Mouse (Mus musculus) intestine, embryonic 16.5 days (tissue): ENCODE results near the gene Lin52. TPM values are rescaled to one million over a fixed set of nuclear protein-coding genes. Genes with fewer than 3 reads are reported as not detected.

Experiments
- ATAC-seq: fragments of 200-750 bp; cut with Nextera tagmentation; 2 replicates; pipeline ENCODE4 v1.8.0; 2017; ENCODE audit warnings: moderate TSS enrichment, moderate library complexity
- H3K27ac ChIP-seq: fragments of 300-500 bp; sonication (generic); 2 replicates; pipeline ENCODE4 v1.5.1; 2014; ENCODE audit warnings: mild to moderate bottlenecking, low read length
- H3K27me3 ChIP-seq: fragments of 300-500 bp; sonication (generic); replicated peaks from 2 replicates; pipeline ENCODE4 v1.6.1; 2014; ENCODE audit warnings: low read length, control low read depth, mixed read lengths; ENCODE audit not compliant: control insufficient read depth, insufficient read depth
- H3K36me3 ChIP-seq: fragments of 300-500 bp; sonication (generic); 2 replicates; pipeline ENCODE4 v1.6.1; 2014; ENCODE audit warnings: low read length, control low read depth; ENCODE audit not compliant: control insufficient read depth, insufficient read depth
- H3K4me1 ChIP-seq: fragments of 300-500 bp; sonication (generic); 2 replicates; pipeline ENCODE4 v1.6.1; 2014; ENCODE audit warnings: low read length, control low read depth, mixed read lengths; ENCODE audit not compliant: control insufficient read depth, insufficient read depth
- H3K4me2 ChIP-seq: fragments of 300-500 bp; sonication (generic); 2 replicates; pipeline ENCODE4 v1.6.1; 2014; ENCODE audit warnings: low read depth, low read length, control low read depth
- H3K4me3 ChIP-seq: fragments of 300-500 bp; sonication (generic); 2 replicates; pipeline ENCODE4 v1.5.1; 2014; ENCODE audit warnings: mild to moderate bottlenecking, low read length
- H3K9ac ChIP-seq: fragments of 300-500 bp; sonication (generic); 2 replicates; pipeline ENCODE4 v1.6.1; 2014; ENCODE audit warnings: low read depth, low read length
- H3K9me3 ChIP-seq: fragments of 300-500 bp; sonication (generic); 2 replicates; pipeline ENCODE4 v1.6.1; 2016; ENCODE audit warnings: low read length, control low read depth; ENCODE audit not compliant: control insufficient read depth
- WGBS: fragments of 180-500 bp; shearing (Covaris S2); extraction: QIAGEN DNeasy Blood & Tissue Kit; methylation state at CpG from one replicate; pipeline ENCODE4 v1.1.7; 2014; 5-methylcytosine and 5-hydroxymethylcytosine counted together
- polyA plus RNA-seq: library from polyadenylated mRNA; unstranded; fragments of >200 nt; fragmentation: Nextera tagmentation; extraction: Ambion mirVana; gene quantifications from 2 replicates; pipeline ENCODE4 v1.2.1, GENCODE M21; 2015

Gene Lin52
- polyA plus RNA-seq, 1 experiment from 2014 or later = 14.7 TPM

DNA sequence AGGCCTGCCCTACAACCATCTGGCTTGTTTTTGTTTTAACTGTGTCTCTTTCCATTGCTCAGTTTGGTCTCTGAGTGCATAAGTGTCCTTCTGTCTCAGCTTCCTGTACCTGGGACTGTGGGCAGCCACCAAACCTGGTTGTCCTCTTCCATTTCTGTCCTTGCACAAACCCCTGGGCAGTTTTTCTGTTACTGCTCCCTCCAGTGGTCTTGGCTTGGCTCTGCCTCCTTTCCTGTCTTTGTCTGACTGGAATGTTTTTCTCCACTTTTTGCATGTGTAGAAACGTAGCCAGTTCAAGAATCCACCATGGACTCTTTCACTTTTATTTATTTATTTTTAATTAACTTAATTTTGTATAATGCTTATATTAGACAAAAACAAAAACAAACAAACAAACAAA is 8.6 kb downstream of the Lin52 start:
- H3K4me3 ChIP-seq = no peak overlapping the region
- H3K4me2 ChIP-seq = no peak overlapping the region
- no peaks in the 10 kb centered on the region for H3K4me1 ChIP-seq
- no peaks in the 10 kb centered on the region for H3K9me3 ChIP-seq
- H3K36me3 ChIP-seq = peaks cover 7% of the 10 kb centered on the region; the same call in 1 of the 2 replicates
- H3K9ac ChIP-seq = no peak overlapping the region
- no peak for ATAC-seq
- 65% methylated on average over 1 of the region's 1 CpGs for WGBS
- no peaks in the 10 kb centered on the region for H3K27me3 ChIP-seq
- no peak overlapping the region for H3K27ac ChIP-seq

- H3K4me1 ChIP-seq = no peaks in the 10 kb centered on the region
- peaks cover 7% of the 10 kb centered on the region; the same call in 1 of the 2 replicates for H3K36me3 ChIP-seq
- 92% methylated on average over 5 of the region's 5 CpGs for WGBS
Measured at GRCm38 (mm10) chr12:84461416-84461815, 10.2 kb downstream of the Lin52 start.

GRCm38 (mm10) chr12:84462856-84463255 is 11.6 kb downstream of the Lin52 start:
- H3K9ac ChIP-seq = no peak overlapping the region
- 92% methylated on average over 3 of the region's 3 CpGs for WGBS
- no peak overlapping the region for H3K27ac ChIP-seq
- no peaks in the 10 kb centered on the region for H3K27me3 ChIP-seq
- no peak for ATAC-seq
- H3K4me3 ChIP-seq = no peak overlapping the region
- H3K9me3 ChIP-seq = no peaks in the 10 kb centered on the region
- no peaks in the 10 kb centered on the region for H3K4me1 ChIP-seq
- no peak overlapping the region for H3K4me2 ChIP-seq
- peaks cover 7% of the 10 kb centered on the region; the same call in 1 of the 2 replicates for H3K36me3 ChIP-seq

More at GRCm38 (mm10) chr12:84461416-84461815, 10.2 kb downstream of the Lin52 start:
- H3K4me3 ChIP-seq = no peak overlapping the region
- H3K4me2 ChIP-seq = no peak overlapping the region
- no peak overlapping the region for H3K27ac ChIP-seq
- H3K27me3 ChIP-seq = no peaks in the 10 kb centered on the region
- H3K9me3 ChIP-seq = no peaks in the 10 kb centered on the region
- H3K9ac ChIP-seq = no peak overlapping the region
- ATAC-seq = no peak

DNA sequence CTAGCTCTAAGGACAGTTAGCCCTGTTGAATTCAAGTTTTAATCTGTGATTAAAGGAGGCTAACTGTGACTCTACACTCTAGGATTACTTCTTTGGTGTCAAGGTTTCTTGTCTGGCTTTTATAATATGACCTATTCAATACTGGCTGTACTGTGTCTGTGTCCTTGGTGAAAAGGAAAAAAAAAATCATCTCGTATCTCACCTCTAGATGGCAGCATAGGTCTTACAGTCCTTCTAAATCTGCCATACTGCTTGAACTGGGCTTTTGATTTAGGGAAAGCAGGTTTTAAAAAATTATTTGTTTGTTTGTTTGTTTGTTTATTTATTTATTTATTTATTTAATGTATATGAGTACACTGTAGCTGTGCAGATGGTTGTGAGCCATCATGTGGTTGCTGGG is 17.5 kb downstream of the Lin52 start:
- Histone ChIP-seq H3K4me1 (no peaks in the 10 kb centered on the region), H3K36me3 (no peaks in the 10 kb centered on the region), H3K4me2 (no peak overlapping the region), H3K27me3 (no peaks in the 10 kb centered on the region), H3K9ac (no peak overlapping the region), H3K27ac (no peak overlapping the region), H3K4me3 (no peak overlapping the region), H3K9me3 (no peaks in the 10 kb centered on the region)
- WGBS = 0% methylated on average over 1 of the region's 1 CpGs
- no peak for ATAC-seq

DNA sequence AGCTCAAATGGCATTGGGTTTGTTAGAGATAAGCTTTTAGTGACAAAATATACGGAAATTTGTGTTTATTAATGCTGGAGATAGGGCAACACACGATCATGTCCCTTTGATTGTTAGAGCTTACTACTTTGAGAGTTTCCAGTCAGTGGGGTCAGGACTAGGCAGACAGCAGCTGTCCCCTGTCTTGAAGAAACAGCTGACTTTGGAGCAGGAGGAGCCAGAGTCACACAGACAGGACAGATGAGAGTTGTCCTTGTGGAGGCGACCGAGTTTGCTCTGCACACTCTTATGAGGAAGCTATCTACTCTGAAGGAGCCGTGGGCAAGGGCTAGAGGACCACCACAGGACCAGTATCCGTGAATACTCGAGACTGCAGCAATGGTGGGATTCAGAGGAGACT is 27.7 kb downstream of the Lin52 start:
- Histone ChIP-seq H3K4me2 (no peak overlapping the region), H3K9ac (no peak overlapping the region), H3K27me3 (no peaks in the 10 kb centered on the region), H3K27ac (no peak overlapping the region), H3K36me3 (no peaks in the 10 kb centered on the region), H3K4me3 (no peak overlapping the region), H3K9me3 (no peaks in the 10 kb centered on the region), H3K4me1 (peaks cover 13% of the 10 kb centered on the region)
- 88% methylated on average over 7 of the region's 7 CpGs for WGBS
- ATAC-seq = no peak

DNA sequence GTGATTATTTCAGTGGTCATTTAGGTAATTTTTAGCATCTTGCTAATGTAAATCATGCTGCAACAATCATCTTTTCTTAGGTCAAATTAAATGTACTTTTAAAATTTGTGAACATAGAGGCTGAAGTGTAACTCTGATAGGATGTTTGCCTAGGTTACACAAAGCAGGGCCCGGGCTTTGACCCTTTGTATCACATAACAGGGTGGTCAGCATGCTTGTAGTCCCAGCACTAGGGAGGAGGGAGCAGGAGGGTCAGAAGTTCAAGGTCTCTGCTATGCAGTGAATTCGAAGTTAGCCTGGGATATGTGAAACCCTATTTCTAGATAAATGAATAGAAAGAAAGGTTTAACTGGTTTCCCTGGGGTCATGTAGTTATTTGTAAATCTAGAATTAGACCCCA is 30.0 kb downstream of the Lin52 start:
- H3K4me1 ChIP-seq = peaks cover 13% of the 10 kb centered on the region
- ATAC-seq = no peak
- H3K4me2 ChIP-seq = no peak overlapping the region
- WGBS = 54% methylated on average over 2 of the region's 2 CpGs
- H3K9me3 ChIP-seq = no peaks in the 10 kb centered on the region
- H3K27me3 ChIP-seq = no peaks in the 10 kb centered on the region
- no peaks in the 10 kb centered on the region for H3K36me3 ChIP-seq
- no peak overlapping the region for H3K27ac ChIP-seq
- H3K4me3 ChIP-seq = no peak overlapping the region
- no peak overlapping the region for H3K9ac ChIP-seq

DNA sequence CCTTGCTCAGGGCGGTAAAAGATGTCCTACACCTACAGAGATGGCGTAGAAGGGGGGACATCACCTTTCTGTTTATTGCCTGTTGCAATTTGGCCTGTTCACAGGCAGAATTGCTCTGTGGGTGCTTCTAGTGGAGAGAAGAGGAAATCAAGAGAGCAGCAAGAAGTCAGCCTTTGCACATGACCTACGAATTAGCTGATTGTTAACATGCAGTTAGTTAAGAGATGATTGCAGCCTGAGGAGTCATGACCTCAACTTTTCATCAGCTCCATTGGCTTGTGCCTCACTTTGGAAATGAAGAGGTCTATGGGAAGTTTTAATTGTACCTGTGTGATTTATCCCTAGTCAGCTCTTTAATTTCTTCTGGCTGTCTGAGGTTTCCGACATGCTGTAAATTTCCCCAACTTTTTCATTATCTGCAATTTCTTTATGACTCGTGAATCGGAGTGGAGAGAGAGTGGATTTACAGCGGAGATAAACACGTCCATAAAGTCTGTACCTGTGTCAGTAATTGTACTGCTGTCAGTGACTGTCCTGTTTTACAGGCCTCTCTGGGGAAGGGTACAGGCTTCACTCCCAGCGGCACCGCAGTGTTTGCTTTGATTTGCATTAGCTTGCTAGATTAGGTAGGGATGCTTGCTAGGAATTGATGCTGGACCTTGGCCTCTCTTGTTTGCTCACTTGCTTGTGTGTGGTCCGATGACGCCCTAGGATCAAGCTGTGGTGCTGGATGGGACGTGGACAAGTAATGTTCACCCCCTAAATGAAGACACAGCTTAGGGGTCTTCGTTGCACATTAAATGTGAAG is 31.8 kb downstream of the Lin52 start:
- Histone ChIP-seq H3K4me2 (peak overlapping the region; percentile 5; the same call in 1 of the 2 replicates), H3K4me3 (no peak overlapping the region), H3K4me1 (peaks cover 19% of the 10 kb centered on the region), H3K27ac (no peak overlapping the region), H3K36me3 (no peaks in the 10 kb centered on the region), H3K27me3 (no peaks in the 10 kb centered on the region), H3K9ac (no peak overlapping the region), H3K9me3 (no peaks in the 10 kb centered on the region)
- peak; percentile 93 for ATAC-seq
- 59% methylated on average over 14 of the region's 14 CpGs for WGBS

DNA sequence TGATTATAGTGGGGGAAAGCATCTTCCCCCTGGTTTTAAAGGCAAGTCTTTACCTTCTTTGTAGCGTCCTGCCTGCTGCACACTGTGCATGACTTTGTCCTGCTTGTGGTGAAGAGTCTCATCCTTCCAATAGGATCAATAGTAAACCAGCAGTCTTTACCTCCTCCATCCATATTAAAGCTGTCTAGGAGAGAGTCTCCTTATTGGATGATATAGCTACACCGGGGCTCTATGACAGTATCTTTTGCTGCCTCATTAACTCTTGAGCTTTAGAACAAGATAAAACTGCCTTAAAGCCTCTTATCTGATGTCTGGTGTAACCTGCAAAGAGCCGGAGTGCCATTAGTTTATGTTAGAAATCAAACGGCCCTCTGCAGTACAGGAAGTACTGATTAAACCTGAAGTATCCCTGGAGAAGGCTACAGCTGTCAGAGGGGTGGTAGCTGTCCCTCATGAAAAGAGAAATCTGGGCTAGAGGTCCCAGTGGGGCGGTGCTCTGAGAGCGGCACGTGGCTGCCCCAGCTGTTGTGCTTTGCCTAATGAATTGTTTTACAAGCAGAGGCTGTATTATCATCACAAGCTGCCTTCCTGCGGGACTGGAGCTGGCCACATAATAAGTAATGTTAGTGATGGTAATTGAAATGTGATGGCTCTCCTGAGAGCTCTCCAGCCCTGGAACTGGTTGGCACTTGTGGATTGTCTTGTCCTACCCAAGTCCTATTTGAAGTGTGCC is 36.3 kb downstream of the Lin52 start:
- no peaks in the 10 kb centered on the region for H3K36me3 ChIP-seq
- no peaks in the 10 kb centered on the region for H3K9me3 ChIP-seq
- no peak overlapping the region for H3K27ac ChIP-seq
- no peaks in the 10 kb centered on the region for H3K27me3 ChIP-seq
- no peak overlapping the region for H3K4me3 ChIP-seq
- H3K4me1 ChIP-seq = peaks cover 18% of the 10 kb centered on the region
- WGBS = 15% methylated on average over 8 of the region's 8 CpGs
- peak; percentile 64 for ATAC-seq
- H3K4me2 ChIP-seq = no peak overlapping the region
- no peak overlapping the region for H3K9ac ChIP-seq

DNA sequence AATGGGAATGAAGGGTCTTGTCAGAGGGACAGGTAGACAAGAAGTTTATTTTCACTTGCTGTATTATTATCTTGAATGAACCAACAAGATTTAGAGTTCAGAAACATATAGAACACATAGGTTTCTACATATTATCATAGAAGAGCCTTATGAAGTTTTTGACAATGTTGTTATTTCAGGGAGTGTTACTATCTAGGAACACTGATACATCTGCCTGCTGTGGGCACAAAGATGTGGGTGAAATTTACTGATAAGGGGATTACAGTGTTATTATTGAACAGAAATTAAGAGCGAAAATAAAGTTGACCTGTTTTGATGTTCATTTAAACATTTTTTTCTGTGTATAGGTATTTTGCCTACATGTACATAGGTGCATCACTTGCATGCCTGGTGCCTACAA is 45.6 kb downstream of the Lin52 start:
- Histone ChIP-seq H3K9me3 (no peaks in the 10 kb centered on the region), H3K36me3 (no peaks in the 10 kb centered on the region), H3K9ac (no peak overlapping the region), H3K27me3 (no peaks in the 10 kb centered on the region), H3K4me1 (no peaks in the 10 kb centered on the region), H3K4me3 (no peak overlapping the region), H3K4me2 (no peak overlapping the region), H3K27ac (no peak overlapping the region)
- 90% methylated on average over 1 of the region's 1 CpGs for WGBS
- no peak for ATAC-seq
